Mouse (Mus musculus): ENCODE measurements around the gene Nme9.

- TF ChIP-seq USF1 (IDR thresholded peaks at IDR 0.05; ENCODE audit: low read depth) (no peak), TCF12 (IDR thresholded peaks at IDR 0.05; ENCODE audit: insufficient read depth, poor library complexity, severe bottlenecking) (no peak), POLR2A (IDR thresholded peaks at IDR 0.05; ENCODE audit: insufficient read length, low read depth) (no peak), SRF (IDR thresholded peaks at IDR 0.05; ENCODE audit: control insufficient read depth, insufficient read length, low read depth) (no peak), CEBPB (IDR thresholded peaks at IDR 0.05; ENCODE audit: insufficient read depth, poor library complexity, severe bottlenecking) (no peak), E2F4 (IDR thresholded peaks at IDR 0.05; ENCODE audit: insufficient read depth) (no peak), MAX (IDR thresholded peaks at IDR 0.05; ENCODE audit: low read depth) (no peak), MYOD1 (IDR thresholded peaks at IDR 0.05; ENCODE audit: control insufficient read depth in 1 of 3, insufficient read length in 2 of 3, low read depth in 2 of 3) (no peak), POLR2AphosphoS2 (IDR thresholded peaks at IDR 0.05; ENCODE audit: insufficient read length, low read depth) (no peak)
Observed at GRCm38 (mm10) chr9:99411093-99411492, 40.2 kb upstream of the Nme9 start.

Data from myocyte (in vitro differentiated cells).